Mouse (Mus musculus) hindbrain, postnatal 0 days (tissue): ENCODE measurements at regions not wholly inside any gene's neighbourhood (a gene's known extent, or its start where the extent isn't known, plus 50 kb on each side); places are given as distances from the start of the nearest gene placed in this dataset.

Source experiments
- ATAC-seq: fragments of 200-750 bp; cut with Nextera tagmentation; 2 replicates; pipeline ENCODE4 v1.8.0; 2017; ENCODE audit warnings: mild to moderate bottlenecking, moderate TSS enrichment, moderate library complexity
- DNase-seq: peaks from one replicate; pipeline ENCODE4 v3.0.0-alpha.2; 2015; ENCODE audit warnings: low spot score
- H3K27ac ChIP-seq: fragments of 300-500 bp; sonication (generic); 2 replicates; pipeline ENCODE4 v1.5.1; 2014; ENCODE audit warnings: mild to moderate bottlenecking
- H3K27me3 ChIP-seq: fragments of 300-500 bp; sonication (generic); 2 replicates; pipeline ENCODE4 v1.6.1; 2014; ENCODE audit warnings: low read length, mixed read lengths; ENCODE audit not compliant: insufficient read depth
- H3K36me3 ChIP-seq: fragments of 300-500 bp; sonication (generic); 2 replicates; pipeline ENCODE4 v1.6.1; 2014; ENCODE audit warnings: low read length, mixed read lengths; ENCODE audit not compliant: insufficient read depth
- H3K4me1 ChIP-seq: fragments of 300-500 bp; sonication (generic); 2 replicates; pipeline ENCODE4 v1.6.1; 2014; ENCODE audit warnings: antibody characterized with exemption, low read length, mixed read lengths; ENCODE audit not compliant: insufficient read depth
- H3K4me2 ChIP-seq: fragments of 300-500 bp; sonication (generic); 2 replicates; pipeline ENCODE4 v1.6.1; 2014; ENCODE audit warnings: low read depth, mild to moderate bottlenecking, low read length, moderate library complexity, mixed read lengths
- H3K4me3 ChIP-seq: fragments of 300-500 bp; sonication (generic); 2 replicates; pipeline ENCODE4 v1.5.1; 2014; ENCODE audit warnings: low read length
- H3K9ac ChIP-seq: fragments of 300-500 bp; sonication (generic); replicated peaks from 2 replicates; pipeline ENCODE4 v1.6.1; 2014; ENCODE audit warnings: mild to moderate bottlenecking, low read length, moderate library complexity, mixed read lengths
- H3K9me3 ChIP-seq: fragments of 300-500 bp; sonication (generic); 2 replicates; pipeline ENCODE4 v1.6.1; 2016; ENCODE audit warnings: low read length, mixed read lengths
- CTCF ChIP-seq: IDR thresholded peaks from 2 replicates; pipeline ENCODE4 v1.5.1; 2016; ENCODE audit warnings: antibody characterized with exemption, control low read depth, low read depth
- WGBS: fragments of 180-500 bp; shearing (Covaris S2); extraction: QIAGEN DNeasy Blood & Tissue Kit; methylation state at CpG from one replicate; pipeline ENCODE4 v1.1.7; 2014; 5-methylcytosine and 5-hydroxymethylcytosine counted together

DNA sequence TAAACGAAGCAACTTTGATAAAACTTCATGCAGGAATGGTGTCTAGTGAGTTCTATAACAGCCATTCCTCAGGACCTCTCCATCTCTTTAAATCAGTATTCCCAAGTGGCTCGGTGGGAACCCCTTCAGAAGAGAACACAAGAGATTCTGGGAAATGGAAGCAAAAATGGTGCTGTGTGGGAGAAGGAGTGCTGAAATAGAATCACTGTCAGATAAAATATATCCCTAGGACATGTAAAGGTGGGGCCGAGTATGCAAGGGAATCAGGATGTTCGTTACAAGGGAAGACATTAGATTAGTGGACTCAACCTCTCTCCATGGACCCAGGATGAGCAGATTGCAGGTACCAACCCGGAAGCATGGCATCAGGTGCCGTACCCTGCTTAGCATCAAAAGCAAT is 1076.1 kb downstream of the Synb start:
- Histone ChIP-seq H3K27me3 (no peaks in the 10 kb centered on the region), H3K27ac (0 out of 2 replicates have a peak overlapping the region, but pooled peaks have one; percentile 5), H3K4me2 (no peak overlapping the region), H3K9ac (no peak overlapping the region), H3K9me3 (no peaks in the 10 kb centered on the region), H3K36me3 (no peaks in the 10 kb centered on the region), H3K4me3 (no peak overlapping the region), H3K4me1 (no peaks in the 10 kb centered on the region)
- no peak for DNase-seq
- ATAC-seq, result no peak
- TF ChIP-seq CTCF, result no peak
- WGBS, result 64% methylated on average over 6 of the region's 6 CpGs

DNA sequence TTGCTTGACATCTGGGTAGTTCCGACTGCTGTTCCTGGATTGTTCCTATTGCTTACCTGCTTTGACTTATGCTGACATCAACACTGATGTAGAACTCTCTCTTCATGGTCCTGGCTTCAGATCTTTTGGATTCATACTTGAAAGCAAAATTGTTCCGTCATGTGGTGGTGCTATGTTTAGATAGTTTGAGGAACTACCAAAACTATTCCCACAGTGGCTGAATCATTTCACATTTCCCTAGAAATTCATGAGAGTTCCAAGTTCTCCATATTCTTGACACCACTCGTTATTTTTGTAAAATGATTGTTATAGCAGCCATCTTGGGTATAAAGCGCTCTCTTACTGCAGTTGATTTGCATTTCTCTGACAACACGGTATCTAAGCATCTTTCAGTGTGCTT is 1080.2 kb downstream of the Synb start:
- Histone ChIP-seq H3K36me3 (no peaks in the 10 kb centered on the region), H3K4me2 (no peak overlapping the region), H3K27ac (no peak overlapping the region), H3K27me3 (no peaks in the 10 kb centered on the region), H3K9ac (no peak overlapping the region), H3K9me3 (no peaks in the 10 kb centered on the region), H3K4me3 (no peak overlapping the region), H3K4me1 (no peaks in the 10 kb centered on the region)
- no peak for ATAC-seq
- WGBS, result 89% methylated on average over 5 of the region's 5 CpGs
- no peak for DNase-seq
- no peak for TF ChIP-seq CTCF

DNA sequence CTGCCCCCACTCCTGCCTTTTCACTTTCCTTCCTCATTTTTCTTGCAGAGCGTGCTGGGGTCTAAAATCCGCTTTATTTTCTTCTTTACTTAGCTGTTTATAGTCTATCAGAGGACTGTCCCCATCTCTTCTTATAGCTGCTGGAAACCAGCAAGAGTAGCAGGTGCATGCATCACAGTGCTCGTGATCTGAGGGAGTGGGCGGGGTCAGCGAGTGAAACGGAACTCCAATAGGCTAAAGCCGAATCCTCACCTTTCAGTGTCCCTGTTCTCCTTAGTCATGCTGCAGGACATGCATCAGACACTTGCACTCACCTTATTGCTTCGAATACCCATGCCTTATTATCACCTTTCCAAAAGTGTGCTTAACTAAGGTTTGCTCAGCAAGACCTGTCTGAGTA is 1095.3 kb downstream of the Synb start:
- no peak overlapping the region for H3K4me3 ChIP-seq
- H3K36me3 ChIP-seq, result no peaks in the 10 kb centered on the region
- TF ChIP-seq CTCF, result no peak
- H3K27ac ChIP-seq, result no peak overlapping the region; the same call in 1 of the 2 replicates
- no peaks in the 10 kb centered on the region; the same call in 1 of the 2 replicates for H3K4me1 ChIP-seq
- no peaks in the 10 kb centered on the region for H3K9me3 ChIP-seq
- ATAC-seq, result peak; percentile 64; the same call in 1 of the 2 replicates
- no peaks in the 10 kb centered on the region for H3K27me3 ChIP-seq
- DNase-seq, result peak; percentile 51
- H3K9ac ChIP-seq, result no peak overlapping the region
- H3K4me2 ChIP-seq, result peak overlapping the region; percentile 35
- 6% methylated on average over 8 of the region's 8 CpGs for WGBS

DNA sequence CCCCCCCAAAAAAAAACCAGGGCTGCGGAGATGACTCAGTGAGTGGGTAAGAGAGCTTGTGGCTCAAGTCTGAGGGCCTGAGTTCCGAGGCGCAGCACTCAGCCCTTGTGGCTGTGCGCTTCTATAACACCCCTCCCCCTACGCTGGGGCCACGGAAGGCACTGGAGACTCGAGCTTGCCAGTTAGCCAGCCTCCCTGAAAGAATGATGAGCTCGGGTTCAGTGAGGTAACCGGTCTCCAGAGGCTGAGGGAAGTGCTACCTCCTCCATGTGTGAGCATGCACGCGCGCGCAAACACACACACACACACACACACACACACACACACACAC is 1096.7 kb downstream of the Synb start:
- no peak overlapping the region for H3K27ac ChIP-seq
- ATAC-seq, result peak; percentile 68
- H3K4me2 ChIP-seq, result peak overlapping the region; percentile 11; the same call in 1 of the 2 replicates

DNA sequence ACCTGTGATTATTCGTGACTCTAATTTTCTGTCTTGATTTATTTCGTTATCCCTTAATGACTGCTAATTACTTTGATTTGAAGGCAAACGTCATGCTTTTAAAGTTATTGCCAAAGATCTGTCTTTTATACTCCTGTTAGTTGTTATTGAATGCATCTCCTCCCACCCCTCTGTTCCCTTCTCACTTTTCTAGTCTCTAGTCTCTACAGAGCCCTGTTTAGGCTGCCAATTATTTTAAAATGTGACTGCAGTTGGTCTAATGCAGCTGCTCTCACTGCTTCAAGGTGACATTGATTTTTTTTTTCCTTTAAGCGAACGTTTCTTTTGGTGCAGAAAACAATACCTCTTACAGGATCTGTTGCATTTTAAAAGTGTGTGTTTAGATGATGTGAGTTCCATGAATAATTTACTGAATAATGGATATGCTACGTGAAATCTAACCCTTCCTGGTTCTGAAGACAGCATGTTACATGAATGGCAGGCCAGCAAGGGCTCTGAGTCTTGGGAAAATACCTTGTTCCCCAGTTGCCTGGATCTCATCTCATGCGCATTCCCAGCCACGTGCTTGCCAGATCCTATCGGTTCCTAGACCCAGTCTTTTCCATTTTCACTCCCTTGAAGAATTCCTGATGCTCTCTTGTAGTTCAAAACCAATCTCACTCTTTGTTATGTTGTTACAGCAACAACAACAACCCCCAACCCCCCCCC is 1097.2 kb downstream of the Synb start:
- Histone ChIP-seq H3K27ac (no peak overlapping the region), H3K4me1 (no peaks in the 10 kb centered on the region; the same call in 1 of the 2 replicates), H3K4me3 (no peak overlapping the region), H3K9me3 (no peaks in the 10 kb centered on the region), H3K9ac (no peak overlapping the region), H3K27me3 (no peaks in the 10 kb centered on the region), H3K4me2 (peak overlapping the region; percentile 11; the same call in 1 of the 2 replicates), H3K36me3 (no peaks in the 10 kb centered on the region)
- peak; percentile 52 for ATAC-seq
- no peak for TF ChIP-seq CTCF
- WGBS, result 15% methylated on average over 9 of the region's 9 CpGs
- DNase-seq, result peak; percentile 44

More for the DNA sequence above, 1096.7 kb downstream of the Synb start:
- 18% methylated on average over 13 of the region's 13 CpGs for WGBS
- no peak overlapping the region for H3K9ac ChIP-seq
- H3K4me1 ChIP-seq, result no peaks in the 10 kb centered on the region; the same call in 1 of the 2 replicates
- TF ChIP-seq CTCF, result no peak
- no peak overlapping the region for H3K4me3 ChIP-seq
- DNase-seq, result peak; percentile 49
- H3K36me3 ChIP-seq, result no peaks in the 10 kb centered on the region
- no peaks in the 10 kb centered on the region for H3K9me3 ChIP-seq
- H3K27me3 ChIP-seq, result no peaks in the 10 kb centered on the region

DNA sequence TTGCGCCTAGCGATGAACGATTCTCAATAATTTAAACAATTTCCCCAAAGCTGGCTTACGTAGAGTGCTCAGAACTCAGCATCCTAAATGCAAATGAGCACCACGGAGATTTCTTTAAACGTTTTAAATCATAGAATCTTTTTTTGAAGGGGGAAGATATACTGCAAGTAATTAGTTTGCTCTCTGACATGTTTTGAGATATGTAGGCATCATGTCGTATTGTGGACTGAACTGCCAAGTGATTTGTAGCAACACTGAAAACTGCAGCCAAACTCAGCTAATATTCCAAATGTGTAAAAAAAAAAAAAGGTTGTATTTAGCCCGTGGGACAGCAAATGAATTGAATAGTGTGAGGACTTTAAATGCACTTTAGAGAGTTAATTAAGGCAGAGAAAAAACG is 1097.9 kb downstream of the Synb start:
- no peak overlapping the region for H3K4me3 ChIP-seq
- no peak for DNase-seq
- no peaks in the 10 kb centered on the region for H3K36me3 ChIP-seq
- 64% methylated on average over 9 of the region's 9 CpGs for WGBS
- H3K4me2 ChIP-seq, result no peak overlapping the region
- no peaks in the 10 kb centered on the region for H3K27me3 ChIP-seq
- no peak for TF ChIP-seq CTCF
- H3K9me3 ChIP-seq, result no peaks in the 10 kb centered on the region
- H3K9ac ChIP-seq, result no peak overlapping the region
- no peak overlapping the region for H3K27ac ChIP-seq
- ATAC-seq, result no peak
- no peaks in the 10 kb centered on the region; the same call in 1 of the 2 replicates for H3K4me1 ChIP-seq

DNA sequence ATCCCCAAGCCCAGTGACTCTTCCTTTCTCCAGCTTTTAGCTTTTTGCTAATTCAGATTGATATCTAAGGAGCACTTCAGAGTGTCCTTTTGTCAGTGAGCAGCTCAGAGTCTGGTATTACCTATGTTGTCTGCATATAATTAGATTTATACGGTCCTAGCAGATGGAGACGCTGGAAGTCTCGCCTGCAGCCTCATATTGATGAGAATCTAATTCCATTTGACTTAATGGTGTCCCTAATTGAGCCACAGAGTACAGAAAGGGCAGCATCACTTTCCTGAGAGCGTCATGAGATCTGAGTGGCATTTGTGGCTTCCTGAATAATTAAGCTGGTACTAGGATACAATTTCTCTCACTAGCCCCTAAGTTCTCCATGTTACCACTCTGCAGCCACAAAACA is 1104.2 kb downstream of the Synb start:
- no peak for ATAC-seq
- WGBS, result 39% methylated on average over 4 of the region's 4 CpGs
- no peak overlapping the region for H3K27ac ChIP-seq
- no peak overlapping the region for H3K4me3 ChIP-seq
- no peak for DNase-seq
- no peaks in the 10 kb centered on the region for H3K9me3 ChIP-seq
- no peak for TF ChIP-seq CTCF
- no peaks in the 10 kb centered on the region for H3K27me3 ChIP-seq
- H3K9ac ChIP-seq, result no peak overlapping the region
- no peaks in the 10 kb centered on the region for H3K4me1 ChIP-seq
- H3K36me3 ChIP-seq, result no peaks in the 10 kb centered on the region
- H3K4me2 ChIP-seq, result no peak overlapping the region
